In genomic region chr1:167340910-167341528, GRCm38 (mm10) we compare ENCODE assay signal across 9 mouse cellular contexts. TPM values are rescaled to one million over a fixed set of nuclear protein-coding genes. Genes with fewer than 3 reads are reported as not detected.
DNase-seq lines count a peak whose midpoint lies in the region; ATAC-seq and TF ChIP-seq lines count a peak whose summit lies in the region.
"Had no signal": no experiment of that assay in that cellular context is flagged by ENCODE, and none has a peak within 500 bp of the region (broad histone marks: within the 10 kb centered on the region; RNA-seq: fewer than 3 reads in every experiment).

No protein-coding gene starts in this region.

- 0 out of 2 replicates have a peak overlapping the region, but pooled peaks have one; percentile 19 for H3K27ac ChIP-seq in heart, embryonic 10.5 days
- H3K27ac ChIP-seq in lung, embryonic 16.5 days (ENCODE audit: low read length) = no peak overlapping the region
- no peak overlapping the region for H3K27ac ChIP-seq in intestine, postnatal 0 days (ENCODE audit: low read depth, low read length)
- H3K27ac ChIP-seq in midbrain, embryonic 16.5 days (ENCODE audit: low read length) = no peak overlapping the region
- H3K27ac ChIP-seq: neural tube, embryonic 15.5 days had no signal

- intact Hi-C loops in heart, postnatal 10 days (cut with DNase I) = loop anchor here (5.0 kb wide), 1 partner anchor 554 kb away; no protein-coding TSS in a partner anchor
- intact Hi-C loops in left cerebral cortex, postnatal 10 days (cut with DNase I) = no loop called here

- ATAC-seq in lung, embryonic 16.5 days (ENCODE audit: low read depth) = no peak
- ATAC-seq in intestine, postnatal 0 days = no peak
- peak; percentile 49; the same call in 1 of the 2 replicates for ATAC-seq in midbrain, embryonic 16.5 days

- peaks cover 20% of the 10 kb centered on the region for H3K27me3 ChIP-seq in heart, embryonic 10.5 days (ENCODE audit: insufficient read depth, poor library complexity, severe bottlenecking)
- no peaks in the 10 kb centered on the region for H3K27me3 ChIP-seq in lung, embryonic 16.5 days (ENCODE audit: control insufficient read depth, insufficient read depth, low read depth, low read length)
- H3K27me3 ChIP-seq in intestine, postnatal 0 days (replicated peaks; ENCODE audit: control insufficient read depth, insufficient read depth, low read length) = 0 out of 2 replicates have a peak, but pooled peaks cover 2% of the 10 kb centered on the region
- peaks cover 6% of the 10 kb centered on the region; the same call in 1 of the 2 replicates for H3K27me3 ChIP-seq in midbrain, embryonic 16.5 days (ENCODE audit: control insufficient read depth, insufficient read depth, low read depth, low read length)

- H3K4me2 ChIP-seq in lung, embryonic 16.5 days (ENCODE audit: low read depth, low read length) = peak overlapping the region; percentile 88
- H3K4me2 ChIP-seq in intestine, postnatal 0 days (replicated peaks; ENCODE audit: low read depth) = no peak overlapping the region
- no peak overlapping the region for H3K4me2 ChIP-seq in midbrain, embryonic 16.5 days (ENCODE audit: low read length)

- no peak overlapping the region for H3K4me3 ChIP-seq in heart, embryonic 10.5 days
- no peak overlapping the region; the same call in 1 of the 2 replicates for H3K4me3 ChIP-seq in lung, embryonic 16.5 days (ENCODE audit: low read length)
- H3K4me3 ChIP-seq in intestine, postnatal 0 days (ENCODE audit: low read depth, low read length) = no peak overlapping the region
- no peak overlapping the region for H3K4me3 ChIP-seq in midbrain, embryonic 16.5 days (ENCODE audit: low read depth, low read length)

- no peak for DNase-seq in heart, embryonic 10.5 days (ENCODE audit: low spot score)
- DNase-seq in heart, postnatal 10 days = no peak
- no peak for DNase-seq in lung, postnatal 36 days
- no peak for DNase-seq in layer of hippocampus, postnatal 14 days (ENCODE audit: low spot score in 2 of 2)
- no peak for DNase-seq in left cerebral cortex, postnatal 10 days (ENCODE audit: extremely low spot score in 1 of 2, low spot score in 2 of 2)

- WGBS in heart, embryonic 10.5 days = 86% methylated on average over 3 of the region's 3 CpGs
- WGBS in lung, embryonic 16.5 days = 97% methylated on average over 3 of the region's 3 CpGs
- WGBS in intestine, postnatal 0 days = 97% methylated on average over 3 of the region's 3 CpGs
- 96% methylated on average over 3 of the region's 3 CpGs for WGBS in midbrain, embryonic 16.5 days

- 0 out of 2 replicates have a peak, but pooled peaks have one; percentile 1 for TF ChIP-seq CTCF in intestine, postnatal 0 days (IDR thresholded peaks at IDR 0.05; ENCODE audit: low read depth)

- 0 out of 2 replicates have a peak, but pooled peaks cover 4% of the 10 kb centered on the region for H3K4me1 ChIP-seq in heart, embryonic 10.5 days
- H3K4me1 ChIP-seq in lung, embryonic 16.5 days (replicated peaks; ENCODE audit: control insufficient read depth, insufficient read depth, low read length) = no peaks in the 10 kb centered on the region
- no peaks in the 10 kb centered on the region for H3K4me1 ChIP-seq in intestine, postnatal 0 days (replicated peaks; ENCODE audit: control insufficient read depth, insufficient read depth, low read length)
- H3K4me1 ChIP-seq in midbrain, embryonic 16.5 days (ENCODE audit: control insufficient read depth, insufficient read depth, low read length) = no peaks in the 10 kb centered on the region

- no peaks in the 10 kb centered on the region for H3K9me3 ChIP-seq in heart, embryonic 10.5 days
- H3K9me3 ChIP-seq in lung, embryonic 16.5 days (ENCODE audit: control insufficient read depth, low read length) = no peaks in the 10 kb centered on the region
- no peaks in the 10 kb centered on the region for H3K9me3 ChIP-seq in intestine, postnatal 0 days (ENCODE audit: control insufficient read depth)
- H3K9me3 ChIP-seq in midbrain, embryonic 16.5 days (replicated peaks; ENCODE audit: control insufficient read depth, low read length, poor library complexity, severe bottlenecking) = no peaks in the 10 kb centered on the region
- H3K9me3 ChIP-seq: neural tube, embryonic 15.5 days had no signal

- no peaks in the 10 kb centered on the region for H3K36me3 ChIP-seq in heart, embryonic 10.5 days
- H3K36me3 ChIP-seq in lung, embryonic 16.5 days (ENCODE audit: control insufficient read depth, insufficient read depth, low read length) = no peaks in the 10 kb centered on the region
- H3K36me3 ChIP-seq in intestine, postnatal 0 days (ENCODE audit: control insufficient read depth, insufficient read depth) = no peaks in the 10 kb centered on the region
- no peaks in the 10 kb centered on the region for H3K36me3 ChIP-seq in midbrain, embryonic 16.5 days (ENCODE audit: control insufficient read depth, insufficient read depth, low read length)
- H3K36me3 ChIP-seq: neural tube, embryonic 15.5 days had no signal

- H3K9ac ChIP-seq in lung, embryonic 16.5 days (ENCODE audit: low read length) = no peak overlapping the region
- no peak overlapping the region for H3K9ac ChIP-seq in intestine, postnatal 0 days (ENCODE audit: low read depth, low read length)
- H3K9ac ChIP-seq in midbrain, embryonic 16.5 days (ENCODE audit: low read depth, low read length) = no peak overlapping the region

RNA-seq across cellular contexts. Expression of gene Aldh9a1, which starts 8.8 kb away (rescaled TPM):
- 44.4 and 59.4 TPM in 2 replicates for polyA plus RNA-seq in heart, embryonic 10.5 days (2016; fragmentation: Nextera tagmentation; extraction: Ambion mirVana)
- 10 to 100 TPM; 29.1 to 34.2 TPM for total RNA-seq in heart, postnatal 10 days (2021)
- polyA plus RNA-seq in lung, embryonic 16.5 days (2015; fragmentation: Nextera tagmentation; extraction: Ambion mirVana) = 48.6 and 51.5 TPM in 2 replicates
- polyA plus RNA-seq in intestine, postnatal 0 days (2015; fragmentation: Nextera tagmentation; extraction: Ambion mirVana) = 185 and 214 TPM in 2 replicates
- 35.9 and 38.3 TPM in 2 replicates for polyA plus RNA-seq in midbrain, embryonic 16.5 days (2015; fragmentation: Nextera tagmentation; extraction: Ambion mirVana)
- 10 to 100 TPM; 19.5 to 22.5 TPM for total RNA-seq in layer of hippocampus, postnatal 14 days (2021)
- 10 to 100 TPM; 22.8 to 24.4 TPM for total RNA-seq in left cerebral cortex, postnatal 10 days (2021)

RNA-seq across cellular contexts. Expression of gene Tmco1, which starts 32.8 kb away (rescaled TPM):
- polyA plus RNA-seq in heart, embryonic 10.5 days (2016; fragmentation: Nextera tagmentation; extraction: Ambion mirVana) = 79.1 and 88.0 TPM in 2 replicates
- 10 to 100 TPM; 84.6 to 94.3 TPM for total RNA-seq in heart, postnatal 10 days (2021)
- polyA plus RNA-seq in lung, embryonic 16.5 days (2015; fragmentation: Nextera tagmentation; extraction: Ambion mirVana) = 123 and 125 TPM in 2 replicates
- polyA plus RNA-seq in intestine, postnatal 0 days (2015; fragmentation: Nextera tagmentation; extraction: Ambion mirVana) = 82.6 and 95.3 TPM in 2 replicates
- polyA plus RNA-seq in midbrain, embryonic 16.5 days (2015; fragmentation: Nextera tagmentation; extraction: Ambion mirVana) = 81.2 and 84.4 TPM in 2 replicates
- 10 to 100 TPM; 43.2 to 48.9 TPM for total RNA-seq in layer of hippocampus, postnatal 14 days (2021)
- 10 to 100 TPM; 40.3 to 42.0 TPM for total RNA-seq in left cerebral cortex, postnatal 10 days (2021)

RNA-seq across cellular contexts. Expression of gene Mgst3, which starts 52.6 kb away (rescaled TPM):
- polyA plus RNA-seq in heart, embryonic 10.5 days (2016; fragmentation: Nextera tagmentation; extraction: Ambion mirVana) = 111 and 149 TPM in 2 replicates
- total RNA-seq in heart, postnatal 10 days (2021) = 100 to 1,000 TPM; 191 to 207 TPM
- polyA plus RNA-seq in lung, embryonic 16.5 days (2015; fragmentation: Nextera tagmentation; extraction: Ambion mirVana) = 50.8 and 62.5 TPM in 2 replicates
- 305 and 323 TPM in 2 replicates for polyA plus RNA-seq in intestine, postnatal 0 days (2015; fragmentation: Nextera tagmentation; extraction: Ambion mirVana)
- 138 and 170 TPM in 2 replicates for polyA plus RNA-seq in midbrain, embryonic 16.5 days (2015; fragmentation: Nextera tagmentation; extraction: Ambion mirVana)
- 100 to 1,000 TPM; 113 to 115 TPM for total RNA-seq in layer of hippocampus, postnatal 14 days (2021)
- total RNA-seq in left cerebral cortex, postnatal 10 days (2021) = 100 to 1,000 TPM; 186 to 187 TPM

RNA-seq across cellular contexts. Expression of gene Uck2, which starts 55.9 kb away (rescaled TPM):
- 80.6 and 114 TPM in 2 replicates for polyA plus RNA-seq in heart, embryonic 10.5 days (2016; fragmentation: Nextera tagmentation; extraction: Ambion mirVana)
- total RNA-seq in heart, postnatal 10 days (2021) = 10 to 100 TPM; 55.1 to 56.9 TPM
- polyA plus RNA-seq in lung, embryonic 16.5 days (2015; fragmentation: Nextera tagmentation; extraction: Ambion mirVana) = 65.9 and 70.8 TPM in 2 replicates
- 10.1 and 10.8 TPM in 2 replicates for polyA plus RNA-seq in intestine, postnatal 0 days (2015; fragmentation: Nextera tagmentation; extraction: Ambion mirVana)
- polyA plus RNA-seq in midbrain, embryonic 16.5 days (2015; fragmentation: Nextera tagmentation; extraction: Ambion mirVana) = 48.9 and 52.3 TPM in 2 replicates
- total RNA-seq in layer of hippocampus, postnatal 14 days (2021) = 10 to 100 TPM; 64.2 to 68.1 TPM
- 10 to 100 TPM; 76.6 to 78.0 TPM for total RNA-seq in left cerebral cortex, postnatal 10 days (2021)
